Mouse (Mus musculus): ENCODE data around the gene Nrg4. TPM values are rescaled to one million over a fixed set of nuclear protein-coding genes. Genes with fewer than 3 reads are reported as not detected.
A peak's percentile ranks its signal among the peaks of the same experiment; 100 is the strongest.
"Not testable (repeated sequence)": the region's sequence is repeated elsewhere in the genome, so short reads cannot be mapped to it uniquely, and the experiment has no call there.

The Nrg4 gene
- polyA plus RNA-seq, 1 experiment from 2014 or later = 1.3 TPM

- Histone ChIP-seq H3K36me3 (no peaks in the 10 kb centered on the region), H3K9me3 (no peaks in the 10 kb centered on the region), H3K4me3 (no peak overlapping the region), H3K4me2 (replicated peaks) (no peak overlapping the region), H3K27me3 (replicated peaks) (no peaks in the 10 kb centered on the region), H3K4me1 (no peaks in the 10 kb centered on the region), H3K27ac (no peak overlapping the region), H3K9ac (no peak overlapping the region)
- WGBS = 79% methylated on average over 3 of the region's 3 CpGs
- no peak for ATAC-seq (ENCODE audit: low FRiP score, low read depth)
These were observed 82.6 kb downstream of the Nrg4 start for GRCm38 (mm10) chr9:55244079-55244478.

- ATAC-seq (ENCODE audit: low FRiP score, low read depth) = no peak
- 83% methylated on average over 3 of the region's 3 CpGs for WGBS
- H3K27ac ChIP-seq = no peak overlapping the region
- no peaks in the 10 kb centered on the region for H3K9me3 ChIP-seq
- H3K36me3 ChIP-seq = no peaks in the 10 kb centered on the region
- H3K4me3 ChIP-seq = no peak overlapping the region
- H3K9ac ChIP-seq = no peak overlapping the region
- no peaks in the 10 kb centered on the region for H3K27me3 ChIP-seq (replicated peaks)
- no peak overlapping the region for H3K4me2 ChIP-seq (replicated peaks)
- no peaks in the 10 kb centered on the region for H3K4me1 ChIP-seq
These were observed 83.4 kb downstream of the Nrg4 start for GRCm38 (mm10) chr9:55243280-55243679.

- Histone ChIP-seq H3K9me3 (no peaks in the 10 kb centered on the region), H3K4me2 (replicated peaks) (peak overlapping the region; percentile 36), H3K9ac (no peak overlapping the region), H3K4me3 (no peak overlapping the region), H3K27me3 (replicated peaks) (no peaks in the 10 kb centered on the region), H3K4me1 (no peaks in the 10 kb centered on the region), H3K36me3 (no peaks in the 10 kb centered on the region), H3K27ac (no peak overlapping the region)
- 47% methylated on average over 24 of the region's 24 CpGs for WGBS
- ATAC-seq (ENCODE audit: low FRiP score, low read depth) = no peak
These were observed 84.6 kb downstream of the Nrg4 start for GRCm38 (mm10) chr9:55241863-55242685.

GRCm38 (mm10) chr9:55240852-55241251 is 85.8 kb downstream of the Nrg4 start:
- ATAC-seq (ENCODE audit: low FRiP score, low read depth) = no peak
- WGBS = 94% methylated on average over 5 of the region's 5 CpGs
- no peak overlapping the region for H3K9ac ChIP-seq

GRCm38 (mm10) chr9:55236235-55237165 is 90.1 kb downstream of the Nrg4 start:
- H3K27me3 ChIP-seq (replicated peaks) = no peaks in the 10 kb centered on the region
- WGBS = 71% methylated on average over 13 of the region's 13 CpGs
- no peak overlapping the region for H3K27ac ChIP-seq
- H3K4me1 ChIP-seq = no peaks in the 10 kb centered on the region
- no peak for ATAC-seq (ENCODE audit: low FRiP score, low read depth)
- H3K9me3 ChIP-seq = no peaks in the 10 kb centered on the region
- no peak overlapping the region for H3K9ac ChIP-seq
- no peak overlapping the region for H3K4me2 ChIP-seq (replicated peaks)
- H3K36me3 ChIP-seq = no peaks in the 10 kb centered on the region
- no peak overlapping the region for H3K4me3 ChIP-seq

More at GRCm38 (mm10) chr9:55240852-55241251, 85.8 kb downstream of the Nrg4 start:
- Histone ChIP-seq H3K9me3 (no peaks in the 10 kb centered on the region), H3K27me3 (replicated peaks) (no peaks in the 10 kb centered on the region), H3K27ac (no peak overlapping the region), H3K4me3 (no peak overlapping the region), H3K4me2 (replicated peaks) (no peak overlapping the region), H3K36me3 (no peaks in the 10 kb centered on the region), H3K4me1 (no peaks in the 10 kb centered on the region)

DNA sequence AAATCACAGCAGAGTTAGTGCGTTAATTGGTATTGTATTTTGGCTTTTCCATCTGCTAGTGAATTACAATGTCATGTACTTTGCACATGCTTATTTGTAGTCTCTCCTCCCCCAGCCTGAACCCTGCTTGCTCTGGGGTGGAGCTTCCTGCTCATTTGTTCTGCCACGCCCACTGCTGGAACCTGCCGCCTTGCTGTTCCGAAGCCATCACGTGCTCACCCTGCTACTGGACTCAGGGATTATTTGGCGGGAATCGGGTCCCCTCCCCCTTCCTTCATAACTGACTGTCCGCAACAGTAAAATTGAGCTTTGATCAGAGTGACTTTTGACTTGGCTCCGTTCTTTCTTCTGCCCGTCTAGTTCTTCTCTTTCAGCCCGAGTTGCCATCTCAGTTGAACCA is 93.6 kb downstream of the Nrg4 start:
- H3K9me3 ChIP-seq; H3K27me3 ChIP-seq (replicated peaks); H3K4me2 ChIP-seq (replicated peaks); H3K36me3 ChIP-seq; H3K4me1 ChIP-seq; H3K9ac ChIP-seq; ATAC-seq (ENCODE audit: low FRiP score, low read depth); H3K27ac ChIP-seq; H3K4me3 ChIP-seq: not testable (repeated sequence)
- 72% methylated on average over 11 of the region's 11 CpGs for WGBS

- H3K27ac ChIP-seq = no peak overlapping the region
- no peaks in the 10 kb centered on the region for H3K4me1 ChIP-seq
- H3K4me3 ChIP-seq = no peak overlapping the region
- WGBS = 91% methylated on average over 7 of the region's 7 CpGs
- ATAC-seq (ENCODE audit: low FRiP score, low read depth) = no peak
- H3K4me2 ChIP-seq (replicated peaks) = no peak overlapping the region
- no peaks in the 10 kb centered on the region for H3K9me3 ChIP-seq
- no peaks in the 10 kb centered on the region for H3K36me3 ChIP-seq
- no peaks in the 10 kb centered on the region for H3K27me3 ChIP-seq (replicated peaks)
- H3K9ac ChIP-seq = no peak overlapping the region
These were observed 94.1 kb downstream of the Nrg4 start for GRCm38 (mm10) chr9:55232586-55232985.

DNA sequence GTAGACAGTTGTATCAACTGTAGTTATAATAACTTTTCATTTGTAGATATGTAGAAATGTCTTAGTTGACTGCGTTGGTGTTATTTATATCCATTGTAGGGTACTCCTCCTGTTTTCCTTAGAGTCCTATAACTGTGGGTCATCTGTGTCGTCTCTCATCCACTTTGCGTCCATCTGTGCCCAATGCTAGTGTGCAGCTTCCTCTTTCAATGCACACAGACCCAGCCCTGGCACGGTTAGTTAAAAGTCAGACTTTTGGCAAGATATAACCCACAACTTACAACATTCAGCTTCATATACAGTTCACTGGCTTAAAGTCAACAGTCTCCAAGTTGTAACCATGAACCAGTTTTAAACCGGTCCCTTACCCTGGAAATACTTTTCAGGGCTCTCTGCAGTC is 94.5 kb downstream of the Nrg4 start:
- Histone ChIP-seq H3K27me3 (replicated peaks) (no peaks in the 10 kb centered on the region), H3K4me3 (no peak overlapping the region), H3K4me1 (no peaks in the 10 kb centered on the region), H3K36me3 (no peaks in the 10 kb centered on the region), H3K9me3 (no peaks in the 10 kb centered on the region), H3K4me2 (replicated peaks) (no peak overlapping the region), H3K27ac (no peak overlapping the region), H3K9ac (no peak overlapping the region)
- ATAC-seq (ENCODE audit: low FRiP score, low read depth) = no peak
- 91% methylated on average over 5 of the region's 5 CpGs for WGBS

DNA sequence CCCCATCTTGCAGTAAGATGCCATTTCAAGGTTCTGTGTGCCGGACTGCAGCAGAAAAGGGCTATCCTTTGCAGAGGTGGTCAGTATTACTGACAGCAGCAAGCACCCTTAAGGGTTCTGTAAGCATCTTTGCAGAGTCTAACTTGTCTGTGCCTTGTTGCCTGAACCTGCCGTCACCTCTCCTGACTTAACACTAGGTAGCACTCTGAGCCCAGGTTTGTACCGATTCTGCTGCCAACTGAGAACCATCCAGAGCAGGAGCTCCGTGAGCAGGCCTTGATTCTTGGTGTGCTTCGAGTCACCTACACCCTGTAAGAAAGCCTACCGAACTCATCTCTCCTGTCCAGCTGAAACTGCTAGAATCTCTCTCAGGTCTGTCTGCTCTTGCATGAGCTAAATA is 95.1 kb downstream of the Nrg4 start:
- no peak overlapping the region for H3K4me3 ChIP-seq
- WGBS = 70% methylated on average over 6 of the region's 6 CpGs
- no peak overlapping the region for H3K27ac ChIP-seq
- H3K9ac ChIP-seq = no peak overlapping the region
- H3K4me1 ChIP-seq = no peaks in the 10 kb centered on the region
- H3K4me2 ChIP-seq (replicated peaks) = no peak overlapping the region
- H3K36me3 ChIP-seq = no peaks in the 10 kb centered on the region
- no peaks in the 10 kb centered on the region for H3K9me3 ChIP-seq
- no peak for ATAC-seq (ENCODE audit: low FRiP score, low read depth)
- no peaks in the 10 kb centered on the region for H3K27me3 ChIP-seq (replicated peaks)

DNA sequence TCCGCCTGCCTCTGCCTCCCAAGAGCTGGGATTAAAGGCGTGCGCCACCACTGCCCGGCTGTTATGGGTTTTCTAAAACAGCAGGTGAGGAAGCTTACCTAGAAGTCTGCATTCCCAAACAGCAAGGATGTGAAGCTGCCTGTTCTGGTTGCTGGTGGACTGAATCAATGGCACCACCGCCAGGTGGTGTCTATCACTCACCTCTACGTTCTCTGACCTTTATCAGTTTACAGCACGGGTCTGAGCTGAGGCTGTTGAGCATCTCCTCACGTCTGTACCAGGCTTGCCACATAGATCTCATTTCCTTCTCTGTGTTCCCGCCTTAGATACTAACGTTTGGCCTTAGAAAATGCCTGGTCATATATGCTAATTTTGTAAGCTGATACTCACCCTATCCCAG is 97.6 kb downstream of the Nrg4 start:
- no peak overlapping the region for H3K27ac ChIP-seq
- no peaks in the 10 kb centered on the region for H3K9me3 ChIP-seq
- H3K36me3 ChIP-seq = peaks cover 19% of the 10 kb centered on the region
- H3K4me1 ChIP-seq = no peaks in the 10 kb centered on the region
- no peak for ATAC-seq (ENCODE audit: low FRiP score, low read depth)
- H3K27me3 ChIP-seq (replicated peaks) = no peaks in the 10 kb centered on the region
- no peak overlapping the region for H3K4me2 ChIP-seq (replicated peaks)
- no peak overlapping the region for H3K4me3 ChIP-seq
- 76% methylated on average over 10 of the region's 10 CpGs for WGBS
- H3K9ac ChIP-seq = no peak overlapping the region

DNA sequence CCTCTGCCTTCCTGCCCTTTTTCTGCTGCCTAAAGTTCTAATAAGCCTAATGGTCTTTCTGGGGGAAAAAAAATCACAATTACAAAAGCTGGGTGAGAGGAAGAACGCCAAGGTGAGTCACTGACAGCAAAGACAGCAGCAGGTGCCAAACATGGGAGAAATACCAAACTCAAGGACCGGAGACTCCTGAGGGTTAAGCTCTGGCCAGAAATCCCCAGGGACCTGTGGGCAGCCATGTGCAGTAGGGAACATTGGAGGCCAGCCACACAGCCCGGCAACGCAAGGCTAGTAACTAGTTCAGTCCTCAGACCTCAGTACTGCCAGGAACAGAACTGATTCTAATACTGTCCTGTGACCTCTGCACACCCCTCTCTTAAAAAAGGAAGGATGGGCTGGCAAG is 98.5 kb downstream of the Nrg4 start:
- no peak overlapping the region for H3K9ac ChIP-seq
- no peak for ATAC-seq (ENCODE audit: low FRiP score, low read depth)
- H3K9me3 ChIP-seq = no peaks in the 10 kb centered on the region
- no peak overlapping the region for H3K4me3 ChIP-seq
- no peak overlapping the region for H3K4me2 ChIP-seq (replicated peaks)
- H3K36me3 ChIP-seq = peaks cover 27% of the 10 kb centered on the region
- no peaks in the 10 kb centered on the region for H3K27me3 ChIP-seq (replicated peaks)
- no peak overlapping the region for H3K27ac ChIP-seq
- no peaks in the 10 kb centered on the region for H3K4me1 ChIP-seq
- 87% methylated on average over 4 of the region's 4 CpGs for WGBS

GRCm38 (mm10) chr9:55226251-55226650 is 100.4 kb downstream of the Nrg4 start:
- H3K27ac ChIP-seq = no peak overlapping the region
- no peak overlapping the region for H3K4me2 ChIP-seq (replicated peaks)
- no peaks in the 10 kb centered on the region for H3K9me3 ChIP-seq
- H3K9ac ChIP-seq = no peak overlapping the region
- H3K4me3 ChIP-seq = no peak overlapping the region
- 65% methylated on average over 3 of the region's 3 CpGs for WGBS
- no peaks in the 10 kb centered on the region for H3K27me3 ChIP-seq (replicated peaks)
- ATAC-seq (ENCODE audit: low FRiP score, low read depth) = no peak
- H3K4me1 ChIP-seq = no peaks in the 10 kb centered on the region
- H3K36me3 ChIP-seq = peaks cover 46% of the 10 kb centered on the region
